Mouse (Mus musculus) myocyte (in vitro differentiated cells): ENCODE results near the gene Dlx2.

Source experiments
- MYOG ChIP-seq, 3 experiments: IDR thresholded peaks; one replicate each; pipeline ENCODE4 v1.6.1; 2011; ENCODE audit warnings: control low read depth in 2 of 3, low read depth in 2 of 3, mild to moderate bottlenecking in 2 of 3; ENCODE audit not compliant: insufficient read length in 2 of 3, control insufficient read depth in 1 of 3, insufficient read depth in 1 of 3
- POLR2A ChIP-seq: IDR thresholded peaks from one replicate; pipeline ENCODE4 v1.6.1; 2011; ENCODE audit warnings: low read depth, mild to moderate bottlenecking, control low read depth, moderate library complexity; ENCODE audit not compliant: insufficient read length
- REST ChIP-seq: IDR thresholded peaks from one replicate; pipeline ENCODE4 v1.6.1; 2011; ENCODE audit warnings: mild to moderate bottlenecking, control low read depth, moderate library complexity; ENCODE audit not compliant: insufficient read depth, insufficient read length
- TCF12 ChIP-seq: IDR thresholded peaks from one replicate; pipeline ENCODE4 v1.6.1; 2011; ENCODE audit warnings: mild to moderate bottlenecking, control low read depth; ENCODE audit not compliant: poor library complexity, insufficient read depth, severe bottlenecking

DNA sequence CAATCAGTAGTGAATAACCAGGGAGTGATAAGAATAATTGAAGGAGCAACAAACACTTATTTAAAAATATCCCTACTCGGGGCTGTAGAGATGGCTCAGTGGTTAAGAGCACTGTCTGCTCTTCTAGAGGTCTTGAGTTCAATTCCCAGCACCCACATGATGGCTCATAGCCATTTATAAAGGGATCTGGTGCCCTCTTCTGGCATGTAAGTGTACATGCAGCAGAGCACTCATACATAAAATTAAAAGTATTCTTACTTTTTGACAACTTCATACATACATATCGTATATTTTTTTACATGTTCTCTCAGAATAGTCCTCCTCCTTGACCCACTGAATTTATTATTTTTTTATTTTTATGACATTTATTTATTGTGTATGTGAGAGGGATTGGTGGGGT, 30.5 kb upstream of the Dlx2 start:
- TF ChIP-seq REST (no peak), TCF12 (no peak), POLR2A (no peak), MYOG (IDR thresholded peaks at IDR 0.05; ENCODE audit: control insufficient read depth in 1 of 3, insufficient read depth in 1 of 3, insufficient read length in 2 of 3, low read depth in 2 of 3) (no peak)
